In the genomic region with DNA sequence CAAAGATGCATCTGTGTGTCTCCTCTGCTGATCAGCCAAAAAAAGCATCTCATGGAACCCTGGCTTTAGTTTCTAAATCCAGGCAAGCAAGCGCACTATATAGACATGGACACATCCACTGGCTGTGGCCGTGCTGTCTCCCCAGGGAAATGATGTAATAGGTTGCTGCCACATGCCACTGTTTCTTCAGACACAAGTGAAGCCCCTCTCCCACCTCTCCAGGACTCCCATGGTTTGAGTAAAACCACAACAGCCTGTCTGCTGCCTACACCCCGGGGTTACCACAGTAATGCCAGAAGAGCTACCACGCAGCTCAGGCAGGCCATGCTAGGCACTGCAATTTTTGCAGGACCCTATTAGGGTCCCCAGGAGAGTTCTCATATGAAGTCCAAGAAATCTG, we compare ENCODE assay signal across 16 mouse cellular contexts.
DNase-seq lines count a peak whose midpoint lies in the region; ATAC-seq lines count a peak whose summit lies in the region.
"Had no signal": no experiment of that assay in that cellular context is flagged by ENCODE, and none has a peak within 500 bp of the region (broad histone marks: within the 10 kb centered on the region; RNA-seq: fewer than 3 reads in every experiment).

No protein-coding gene starts in this region.

- 56% methylated on average over 4 of the region's 4 CpGs for WGBS in heart, embryonic 16.5 days
- WGBS in heart, embryonic 10.5 days: 40% methylated on average over 4 of the region's 4 CpGs
- WGBS in midbrain, embryonic 10.5 days: 72% methylated on average over 4 of the region's 4 CpGs
- WGBS in midbrain, embryonic 15.5 days: 57% methylated on average over 4 of the region's 4 CpGs
- WGBS in limb, embryonic 11.5 days: 50% methylated on average over 4 of the region's 4 CpGs
- WGBS in stomach, embryonic 15.5 days: 58% methylated on average over 4 of the region's 4 CpGs

- no peak for DNase-seq in heart, embryonic 10.5 days (ENCODE audit: low spot score)
- no peak for DNase-seq in midbrain, embryonic 10.5 days (ENCODE audit: low spot score)
- DNase-seq in limb, embryonic 11.5 days (ENCODE audit: low spot score): no peak
- no peak for DNase-seq in adrenal gland, postnatal 10 days
- no peak for DNase-seq in cerebellum, adult 11 months
- DNase-seq: adrenal gland, postnatal 36 days; cerebellum, adult 9-11 months; heart, adult 2 months; right cerebral cortex, postnatal 14 days had no signal

- H3K4me1 ChIP-seq in heart, embryonic 16.5 days (ENCODE audit: control insufficient read depth, insufficient read depth, low read length): peaks cover 4% of the 10 kb centered on the region; the same call in 1 of the 2 replicates
- peaks cover 10% of the 10 kb centered on the region for H3K4me1 ChIP-seq in heart, embryonic 10.5 days
- H3K4me1 ChIP-seq in midbrain, embryonic 10.5 days: peaks cover 16% of the 10 kb centered on the region
- H3K4me1 ChIP-seq in midbrain, embryonic 15.5 days: peaks cover 3% of the 10 kb centered on the region; the same call in 1 of the 2 replicates
- peaks cover 10% of the 10 kb centered on the region; the same call in 1 of the 2 replicates for H3K4me1 ChIP-seq in limb, embryonic 11.5 days (ENCODE audit: control insufficient read depth, insufficient read depth, low read length)
- H3K4me1 ChIP-seq in stomach, embryonic 15.5 days: no peaks in the 10 kb centered on the region; the same call in 1 of the 2 replicates

- H3K9ac ChIP-seq in heart, embryonic 16.5 days (ENCODE audit: low read length): no peak overlapping the region
- no peak overlapping the region for H3K9ac ChIP-seq in midbrain, embryonic 15.5 days
- no peak overlapping the region for H3K9ac ChIP-seq in limb, embryonic 11.5 days (ENCODE audit: low read length)
- no peak overlapping the region for H3K9ac ChIP-seq in stomach, embryonic 15.5 days
- H3K9ac ChIP-seq: neural tube, embryonic 12.5 days had no signal

- H3K27me3 ChIP-seq in heart, embryonic 16.5 days (ENCODE audit: control insufficient read depth, insufficient read depth, low read length): no peaks in the 10 kb centered on the region
- no peaks in the 10 kb centered on the region for H3K27me3 ChIP-seq in heart, embryonic 10.5 days (ENCODE audit: insufficient read depth, poor library complexity, severe bottlenecking)
- H3K27me3 ChIP-seq in midbrain, embryonic 10.5 days (ENCODE audit: low read depth, poor library complexity, severe bottlenecking): no peaks in the 10 kb centered on the region
- H3K27me3 ChIP-seq in midbrain, embryonic 15.5 days (replicated peaks): no peaks in the 10 kb centered on the region
- H3K27me3 ChIP-seq in limb, embryonic 11.5 days (ENCODE audit: control insufficient read depth, insufficient read depth, low read length): no peaks in the 10 kb centered on the region
- H3K27me3 ChIP-seq in stomach, embryonic 15.5 days (replicated peaks): no peaks in the 10 kb centered on the region
- H3K27me3 ChIP-seq: neural tube, embryonic 12.5 days; Patski had no signal

- H3K9me3 ChIP-seq in heart, embryonic 16.5 days (replicated peaks; ENCODE audit: control insufficient read depth, low read length): peaks cover 7% of the 10 kb centered on the region
- no peaks in the 10 kb centered on the region for H3K9me3 ChIP-seq in heart, embryonic 10.5 days
- 0 out of 2 replicates have a peak, but pooled peaks cover 11% of the 10 kb centered on the region for H3K9me3 ChIP-seq in midbrain, embryonic 10.5 days (replicated peaks)
- no peaks in the 10 kb centered on the region for H3K9me3 ChIP-seq in midbrain, embryonic 15.5 days
- H3K9me3 ChIP-seq in limb, embryonic 11.5 days (ENCODE audit: control insufficient read depth, low read length): no peaks in the 10 kb centered on the region
- no peaks in the 10 kb centered on the region for H3K9me3 ChIP-seq in stomach, embryonic 15.5 days

- no peak overlapping the region for H3K4me2 ChIP-seq in heart, embryonic 16.5 days (ENCODE audit: low read depth, low read length)
- no peak overlapping the region for H3K4me2 ChIP-seq in midbrain, embryonic 15.5 days
- H3K4me2 ChIP-seq in limb, embryonic 11.5 days (ENCODE audit: low read depth, severe bottlenecking): no peak overlapping the region
- H3K4me2 ChIP-seq in stomach, embryonic 15.5 days: 0 out of 2 replicates have a peak overlapping the region, but pooled peaks have one; percentile 17
- H3K4me2 ChIP-seq: neural tube, embryonic 12.5 days had no signal

- H3K27ac ChIP-seq in heart, embryonic 16.5 days (ENCODE audit: low read length): peak overlapping the region; percentile 21; the same call in 1 of the 2 replicates
- H3K27ac ChIP-seq in heart, embryonic 10.5 days: no peak overlapping the region
- 0 out of 2 replicates have a peak overlapping the region, but pooled peaks have one; percentile 28 for H3K27ac ChIP-seq in midbrain, embryonic 10.5 days (replicated peaks)
- no peak overlapping the region for H3K27ac ChIP-seq in midbrain, embryonic 15.5 days
- H3K27ac ChIP-seq in limb, embryonic 11.5 days (replicated peaks; ENCODE audit: low read depth, low read length): no peak overlapping the region
- H3K27ac ChIP-seq in stomach, embryonic 15.5 days: peak overlapping the region; percentile 49
- H3K27ac ChIP-seq: heart, adult 2 months; macrophage; neural tube, embryonic 12.5 days had no signal

- ATAC-seq in heart, embryonic 16.5 days (replicated peaks; ENCODE audit: extremely low read depth, insufficient read depth, low FRiP score): no peak
- ATAC-seq in midbrain, embryonic 15.5 days (replicated peaks): no peak
- peak; percentile 62; the same call in 1 of the 2 replicates for ATAC-seq in limb, embryonic 11.5 days (ENCODE audit: insufficient number of reproducible peaks, low FRiP score, low TSS enrichment, low read depth)
- no peak for ATAC-seq in stomach, embryonic 15.5 days (ENCODE audit: insufficient read depth, low FRiP score, low read depth)
- ATAC-seq: CD4-positive, CD25-positive, alpha-beta regulatory T cell, adult 4 months; Patski had no signal

- no peaks in the 10 kb centered on the region for H3K36me3 ChIP-seq in heart, embryonic 16.5 days (ENCODE audit: control insufficient read depth, insufficient read depth)
- H3K36me3 ChIP-seq in heart, embryonic 10.5 days: no peaks in the 10 kb centered on the region
- H3K36me3 ChIP-seq in midbrain, embryonic 10.5 days: no peaks in the 10 kb centered on the region
- H3K36me3 ChIP-seq in midbrain, embryonic 15.5 days (replicated peaks): no peaks in the 10 kb centered on the region
- H3K36me3 ChIP-seq in limb, embryonic 11.5 days (ENCODE audit: control insufficient read depth, insufficient read depth, low read length): no peaks in the 10 kb centered on the region
- H3K36me3 ChIP-seq in stomach, embryonic 15.5 days: no peaks in the 10 kb centered on the region
- H3K36me3 ChIP-seq: neural tube, embryonic 12.5 days had no signal

- no peak overlapping the region for H3K4me3 ChIP-seq in heart, embryonic 16.5 days (ENCODE audit: low read length)
- H3K4me3 ChIP-seq in heart, embryonic 10.5 days: no peak overlapping the region
- no peak overlapping the region for H3K4me3 ChIP-seq in midbrain, embryonic 10.5 days
- H3K4me3 ChIP-seq in midbrain, embryonic 15.5 days: no peak overlapping the region
- H3K4me3 ChIP-seq in limb, embryonic 11.5 days (ENCODE audit: low read depth, low read length): no peak overlapping the region
- H3K4me3 ChIP-seq in stomach, embryonic 15.5 days (replicated peaks): no peak overlapping the region
- H3K4me3 ChIP-seq: heart, adult 2 months; neural tube, embryonic 12.5 days had no signal

Comparison
In these comparisons a context has a peak if more than half of its experiments do, and no peak if none do; other contexts are left out.
1. H3K27ac ChIP-seq: peak in heart, embryonic 16.5 days (single experiment), midbrain, embryonic 10.5 days (single experiment) and stomach, embryonic 15.5 days (single experiment); none in heart, embryonic 10.5 days (single experiment), midbrain, embryonic 15.5 days (single experiment) and limb, embryonic 11.5 days (single experiment).